Mouse (Mus musculus): ENCODE data around the gene Olfr1230.

Gene Olfr1230

DNA sequence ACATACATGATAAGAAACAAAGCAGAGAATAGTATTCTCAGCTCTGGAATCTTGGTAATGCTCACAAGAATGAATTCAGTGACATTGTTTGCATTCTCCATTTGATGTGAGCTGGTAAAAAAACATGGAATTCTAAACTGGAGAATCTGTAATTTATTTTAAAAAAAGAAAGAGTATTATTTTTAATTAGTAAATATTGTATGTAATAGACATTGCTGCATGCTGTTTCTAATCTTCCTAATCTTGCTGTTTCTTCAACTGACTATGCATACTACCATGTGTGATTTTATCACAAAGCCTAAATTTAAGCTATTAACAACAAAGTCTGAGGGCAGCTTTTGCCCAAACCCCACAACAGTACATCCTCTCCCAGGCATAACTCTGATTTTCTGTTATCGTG lies at the start of gene Olfr1230:
Olfr1230 (minus strand) TSS at position 101 of the 400 bp plus-strand sequence.
- DNase-seq (ENCODE audit: low read depth), result no peak

DNA sequence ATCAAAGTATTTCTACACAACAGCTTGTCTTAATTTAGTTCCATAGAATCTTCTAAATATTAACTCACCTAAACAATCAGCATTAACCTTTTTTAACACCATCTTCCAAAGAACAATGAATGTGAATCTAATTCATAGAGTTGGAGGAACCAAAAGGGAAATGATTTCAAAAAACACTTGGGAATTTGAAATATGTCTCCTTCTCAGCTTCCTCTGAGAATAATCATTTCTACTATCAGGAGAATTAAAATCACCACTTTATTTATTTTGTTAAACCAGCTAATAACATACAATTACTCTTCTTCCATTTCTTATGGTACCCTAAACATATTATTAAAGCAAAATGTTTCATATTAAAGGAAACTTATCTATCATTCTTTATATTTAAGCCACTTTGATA lies 45.2 kb upstream of the Olfr1230 start, which contains the start of gene Olfr1233:
Olfr1233 (minus strand) TSS at position 101 of the 400 bp plus-strand sequence.
- no peak for DNase-seq (ENCODE audit: low read depth)

DNA sequence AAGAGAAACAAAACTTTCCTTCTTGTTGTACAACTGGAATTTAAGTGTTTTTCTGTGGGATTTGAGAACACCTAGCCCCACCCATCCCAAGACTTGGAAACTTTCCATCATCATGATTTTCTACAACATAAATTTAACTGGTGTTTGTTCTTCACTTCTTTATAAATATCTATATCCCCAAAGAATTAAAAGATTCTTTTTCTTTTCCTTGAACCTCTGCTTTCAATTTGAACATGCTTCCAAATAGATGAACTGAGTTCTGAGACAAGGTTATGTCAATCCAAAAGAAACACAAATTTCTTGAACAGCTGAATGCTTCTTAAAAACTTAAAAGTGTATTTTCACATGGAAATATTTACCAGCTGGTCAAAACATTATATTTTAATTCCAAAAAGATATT lies 32.5 kb upstream of the Olfr1230 start, which contains the start of gene Olfr1232:
Olfr1232 (minus strand) TSS at position 101 of the 400 bp plus-strand sequence.
- no peak for DNase-seq (ENCODE audit: low read depth)

DNA sequence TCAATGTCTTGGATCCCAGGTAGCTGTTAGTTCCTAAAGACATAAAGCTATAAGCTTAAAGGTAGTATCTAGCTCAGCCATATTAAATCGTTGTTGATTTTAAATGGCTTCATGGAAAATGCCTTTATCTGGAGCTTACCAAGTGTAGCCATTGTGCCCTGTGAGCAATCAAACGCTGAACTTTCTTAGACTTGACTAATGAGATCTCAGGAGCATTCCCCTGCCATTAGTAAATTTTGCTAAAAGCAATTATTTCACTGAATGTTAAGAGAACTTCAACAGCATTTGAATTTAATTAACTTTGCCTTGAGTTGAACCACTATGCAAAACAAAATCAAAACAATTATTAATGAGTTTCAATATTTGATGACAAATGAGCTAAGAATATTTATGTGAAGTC lies 9.9 kb upstream of the Olfr1230 start, which contains the start of gene Olfr1231:
Olfr1231 (minus strand) TSS at position 101 of the 400 bp plus-strand sequence.
- no peak for DNase-seq (ENCODE audit: low read depth)

DNA sequence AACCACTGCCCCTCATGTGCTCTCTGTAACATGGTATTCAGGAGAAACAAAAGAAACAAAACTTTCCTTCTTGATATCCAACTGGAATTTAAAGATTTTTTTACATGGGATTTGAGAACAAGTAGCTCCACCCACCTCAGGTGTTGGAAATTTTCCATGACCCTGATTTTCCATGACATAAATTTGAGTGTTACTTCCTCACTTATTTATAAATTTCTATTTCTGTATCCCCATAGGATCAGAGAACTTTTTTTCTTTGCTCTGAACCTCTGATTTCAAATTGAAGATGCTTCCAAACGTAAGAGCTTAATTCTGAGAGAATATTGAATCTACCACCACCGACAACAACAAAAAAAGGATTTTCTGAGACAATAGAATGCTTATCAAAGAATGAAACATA lies 9.2 kb downstream of the Olfr1230 start, which contains the start of gene Olfr1229:
Olfr1229 (minus strand) TSS at position 101 of the 400 bp plus-strand sequence.
- no peak for DNase-seq (ENCODE audit: low read depth)

DNA sequence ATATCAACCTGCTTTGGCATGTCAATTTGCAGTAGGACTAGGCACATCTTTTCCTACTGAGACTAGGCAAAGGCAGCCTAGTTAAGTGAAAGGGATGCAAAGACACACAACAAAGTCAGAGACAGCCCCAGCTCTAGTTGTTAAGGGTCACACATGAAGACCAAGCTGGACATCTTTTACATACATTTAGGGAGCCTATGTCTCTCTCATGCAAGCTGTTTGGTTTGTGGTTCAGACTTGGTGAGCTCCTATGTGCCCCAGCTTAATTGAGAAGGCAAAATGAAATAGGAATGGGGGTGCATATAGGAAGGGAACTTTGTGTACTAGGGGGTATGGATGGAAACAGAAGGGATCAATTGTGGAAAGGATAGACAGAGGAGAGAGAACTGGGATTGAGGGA lies 43.1 kb downstream of the Olfr1230 start, which contains the start of gene Olfr1228:
Olfr1228 (minus strand) TSS at position 101 of the 400 bp plus-strand sequence.
- no peak for DNase-seq (ENCODE audit: low read depth)
